Mouse (Mus musculus) CH12.LX (cell line): ENCODE measurements around the gene Cops7b.

Experiments used
- BHLHE40 ChIP-seq: IDR thresholded peaks from 2 replicates; pipeline ENCODE4 v1.6.1; 2011; ENCODE audit warnings: mild to moderate bottlenecking, low read depth, low read length, improper control_type of control experiment
- EP300 ChIP-seq: IDR thresholded peaks from 2 replicates; pipeline ENCODE4 v1.6.1; 2011; ENCODE audit warnings: low read length, improper control_type of control experiment
- ETS1 ChIP-seq: conservative IDR thresholded peaks from 2 replicates; pipeline ENCODE4 v1.6.1; 2012; ENCODE audit warnings: low read depth, mild to moderate bottlenecking, inconsistent platforms, low read length, improper control_type of control experiment, moderate library complexity
- MXI1 ChIP-seq: IDR thresholded peaks from 2 replicates; pipeline ENCODE4 v1.6.1; 2011; ENCODE audit warnings: mild to moderate bottlenecking, low read depth, low read length, improper control_type of control experiment
- POLR2A ChIP-seq: IDR thresholded peaks from 2 replicates; pipeline ENCODE4 v1.6.1; 2011; ENCODE audit warnings: low read depth, mild to moderate bottlenecking, improper control_type of control experiment, low read length
- RAD21 ChIP-seq: IDR thresholded peaks from 2 replicates; pipeline ENCODE4 v1.6.1; 2011; ENCODE audit warnings: low read depth, mild to moderate bottlenecking, low read length, improper control_type of control experiment, moderate library complexity
- USF1 ChIP-seq: IDR thresholded peaks from 2 replicates; pipeline ENCODE4 v1.6.1; 2014; ENCODE audit warnings: low read depth, mild to moderate bottlenecking, inconsistent platforms, low read length, improper control_type of control experiment
- ZNF384 ChIP-seq: IDR thresholded peaks from 2 replicates; pipeline ENCODE4 v1.6.1; 2012; ENCODE audit warnings: low read depth, low read length, improper control_type of control experiment, inconsistent platforms

- TF ChIP-seq MXI1 (no peak), ZNF384 (no peak), ETS1 (no peak), POLR2A (no peak), BHLHE40 (no peak), EP300 (no peak), RAD21 (no peak), USF1 (no peak)
Measured at GRCm38 (mm10) chr1:86596512-86596911, 13.8 kb downstream of the Cops7b start.
